Mouse (Mus musculus) layer of hippocampus, adult 18-20 months (tissue): ENCODE data around the gene Gprc5c. TPM values are rescaled to one million over a fixed set of nuclear protein-coding genes. Genes with fewer than 3 reads are reported as not detected.
A peak's percentile ranks its signal among the peaks of the same experiment; 100 is the strongest.

Experiments
- DNase-seq, 2 experiments: peaks; one replicate each; pipeline ENCODE4 v3.0.0; 2022; ENCODE audit warnings: low spot score in 2 of 2
- total RNA-seq, 2 experiments: library from RNA; stranded (reverse); gene quantifications; 2 replicates each; pipeline ENCODE4 v1.2.3; 2021

Gprc5c gene
- total RNA-seq, 2 experiments from 2014 or later, result 3.3 to 3.7 TPM

GRCm38 (mm10) chr11:114867361-114868235, 16.6 kb downstream of the Gprc5c start:
- DNase-seq, result no peak

GRCm38 (mm10) chr11:114868280-114868679, 17.3 kb downstream of the Gprc5c start:
- no peak for DNase-seq

- no peak for DNase-seq
These were observed 18.8 kb downstream of the Gprc5c start for GRCm38 (mm10) chr11:114869787-114870186.

- no peak for DNase-seq
These were observed 20.6 kb downstream of the Gprc5c start for GRCm38 (mm10) chr11:114871540-114871939.

- DNase-seq, result no peak
These were observed 22.3 kb downstream of the Gprc5c start for GRCm38 (mm10) chr11:114873022-114873817.

GRCm38 (mm10) chr11:114874226-114875145, 23.5 kb downstream of the Gprc5c start:
- no peak for DNase-seq

- peak in 1 of 2 experiments; percentile 10 for DNase-seq
These were observed 24.4 kb downstream of the Gprc5c start for GRCm38 (mm10) chr11:114875301-114875801.

- DNase-seq, result no peak
These were observed 25.2 kb downstream of the Gprc5c start for GRCm38 (mm10) chr11:114876176-114876575.

- no peak for DNase-seq
These were observed 25.7 kb downstream of the Gprc5c start for GRCm38 (mm10) chr11:114876621-114877020.

- peak in 1 of 2 experiments; percentile 73 for DNase-seq
These were observed 26.2 kb downstream of the Gprc5c start for GRCm38 (mm10) chr11:114877145-114877544.

- DNase-seq, result no peak
These were observed 28.7 kb downstream of the Gprc5c start for GRCm38 (mm10) chr11:114879666-114880065.

GRCm38 (mm10) chr11:114880185-114880584, 29.2 kb downstream of the Gprc5c start:
- DNase-seq, result no peak

GRCm38 (mm10) chr11:114880589-114880988, 29.6 kb downstream of the Gprc5c start:
- DNase-seq, result peak in 1 of 2 experiments; percentile 57

- no peak for DNase-seq
These were observed 32.4 kb downstream of the Gprc5c start for GRCm38 (mm10) chr11:114883251-114883789.

GRCm38 (mm10) chr11:114884380-114885100, 33.6 kb downstream of the Gprc5c start:
- no peak for DNase-seq

- no peak for DNase-seq
These were observed 39.1 kb downstream of the Gprc5c start, which contains the start of gene Cd300a for GRCm38 (mm10) chr11:114889991-114890518. Gene Cd300a (plus strand): TSS chr11:114890041.

- no peak for DNase-seq
These were observed 39.6 kb downstream of the Gprc5c start for GRCm38 (mm10) chr11:114890542-114890941.

GRCm38 (mm10) chr11:114896085-114896484, 45.1 kb downstream of the Gprc5c start:
- DNase-seq, result no peak

- no peak for DNase-seq
These were observed 47.1 kb downstream of the Gprc5c start for GRCm38 (mm10) chr11:114898026-114898425.
